Mouse (Mus musculus): ENCODE data around the gene Syt1. TPM values are rescaled to one million over a fixed set of nuclear protein-coding genes. Genes with fewer than 3 reads are reported as not detected.
A peak's percentile ranks its signal among the peaks of the same experiment; 100 is the strongest.

Syt1 gene
- polyA plus RNA-seq, 1 experiment from 2014 or later, result 0.29 TPM

DNA sequence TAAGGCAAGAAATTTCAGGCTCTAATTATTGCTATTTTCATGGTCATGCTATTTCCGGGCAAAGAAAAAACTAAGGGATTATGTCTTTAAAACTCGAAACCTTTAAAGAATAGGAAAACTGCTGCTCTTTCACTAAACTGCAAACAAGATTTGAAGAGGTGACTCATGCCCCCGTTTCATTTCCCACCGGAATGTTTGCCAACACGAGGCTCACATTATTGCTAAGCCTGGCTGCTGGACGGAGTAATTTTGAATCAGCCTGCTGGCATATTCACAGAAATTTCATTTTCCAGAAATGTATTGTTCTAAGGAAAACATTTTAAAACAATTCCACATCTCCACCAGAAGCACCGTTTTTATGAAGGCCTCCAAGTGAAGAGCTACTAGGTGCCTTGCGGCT, 379.9 kb downstream of the Syt1 start:
- Histone ChIP-seq H3K27me3 (replicated peaks) (no peaks in the 10 kb centered on the region), H3K36me3 (no peaks in the 10 kb centered on the region), H3K4me2 (no peak overlapping the region), H3K4me1 (no peaks in the 10 kb centered on the region), H3K27ac (no peak overlapping the region), H3K9ac (no peak overlapping the region), H3K9me3 (replicated peaks) (no peaks in the 10 kb centered on the region), H3K4me3 (no peak overlapping the region)
- 74% methylated on average over 8 of the region's 8 CpGs for WGBS (ENCODE audit: insufficient replicate concordance)
- ATAC-seq, result no peak

DNA sequence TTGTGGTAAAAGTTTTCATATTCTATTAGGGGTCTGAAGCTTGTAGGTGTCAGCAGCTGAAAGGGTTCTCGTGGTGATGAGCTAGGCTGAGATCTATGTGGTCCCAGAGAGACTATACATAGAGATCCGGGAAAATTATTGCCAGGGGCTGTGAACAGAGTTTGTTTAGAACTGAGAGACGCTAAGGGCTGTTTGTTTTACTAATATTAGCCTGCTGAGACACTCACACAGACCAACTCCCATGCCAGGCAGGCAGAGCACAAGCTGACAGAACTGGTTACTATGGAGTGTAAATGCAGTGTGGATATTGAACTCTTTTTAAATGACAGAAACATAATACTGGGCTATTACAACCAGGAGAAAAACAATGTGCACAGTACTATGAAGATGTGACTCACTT, 384.4 kb downstream of the Syt1 start:
- Histone ChIP-seq H3K4me1 (no peaks in the 10 kb centered on the region), H3K4me2 (no peak overlapping the region), H3K27ac (no peak overlapping the region), H3K4me3 (no peak overlapping the region), H3K36me3 (no peaks in the 10 kb centered on the region), H3K27me3 (replicated peaks) (no peaks in the 10 kb centered on the region), H3K9ac (no peak overlapping the region), H3K9me3 (replicated peaks) (no peaks in the 10 kb centered on the region)
- no peak for ATAC-seq
- 49% methylated on average over 3 of the region's 3 CpGs for WGBS (ENCODE audit: insufficient replicate concordance)

DNA sequence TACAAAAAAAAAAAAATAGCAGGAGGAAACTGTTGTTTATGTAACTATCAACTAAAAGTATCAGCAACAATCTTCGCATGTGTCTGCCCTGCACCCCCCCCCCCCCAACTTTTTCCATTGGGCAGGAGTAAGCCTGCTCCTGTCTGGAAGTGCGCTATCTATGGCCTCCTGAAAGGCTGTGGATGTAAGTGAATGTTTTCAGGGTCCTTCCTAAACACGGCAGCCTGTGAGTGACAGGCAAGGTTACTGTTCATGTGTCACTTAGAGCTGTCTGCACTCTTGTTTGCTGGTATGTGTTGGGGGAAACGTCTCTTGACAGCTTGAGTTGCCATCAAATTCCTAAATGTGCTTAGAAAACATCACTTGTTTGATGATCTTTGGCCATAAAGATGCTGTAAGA, 387.8 kb downstream of the Syt1 start:
- 52% methylated on average over 4 of the region's 4 CpGs for whole genome bisulfite sequencing (ENCODE audit: insufficient replicate concordance)
- no peaks in the 10 kb centered on the region for H3K36me3 ChIP-seq
- H3K27me3 ChIP-seq (replicated peaks), result no peaks in the 10 kb centered on the region
- H3K4me1 ChIP-seq, result no peaks in the 10 kb centered on the region
- no peak overlapping the region for H3K4me3 ChIP-seq
- no peak overlapping the region for H3K4me2 ChIP-seq
- H3K27ac ChIP-seq, result no peak overlapping the region
- H3K9me3 ChIP-seq (replicated peaks), result no peaks in the 10 kb centered on the region
- H3K9ac ChIP-seq, result no peak overlapping the region
- no peak for ATAC-seq

DNA sequence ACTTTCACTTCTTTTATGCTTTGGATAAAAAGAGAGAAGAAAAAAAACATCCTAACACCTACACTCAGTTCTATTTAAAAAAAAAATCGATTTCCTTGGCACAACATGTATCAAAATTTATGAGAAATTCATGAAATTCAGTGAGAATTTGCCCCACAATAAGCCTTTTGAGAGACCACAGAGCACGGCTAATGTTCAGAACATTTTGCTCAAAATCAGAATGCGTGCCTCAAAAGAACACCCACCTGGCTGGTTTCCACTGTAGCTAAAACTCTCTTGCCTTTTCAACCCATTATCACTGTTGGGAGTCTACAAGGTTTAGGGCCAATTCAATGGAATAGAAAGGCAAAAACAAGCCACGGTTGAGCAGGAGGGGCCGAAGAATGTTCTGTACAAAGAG, 390.9 kb downstream of the Syt1 start:
- Histone ChIP-seq H3K4me1 (no peaks in the 10 kb centered on the region), H3K4me2 (no peak overlapping the region), H3K4me3 (no peak overlapping the region), H3K9ac (no peak overlapping the region), H3K27me3 (replicated peaks) (no peaks in the 10 kb centered on the region), H3K27ac (no peak overlapping the region), H3K36me3 (no peaks in the 10 kb centered on the region), H3K9me3 (replicated peaks) (no peaks in the 10 kb centered on the region)
- ATAC-seq, result no peak
- 69% methylated on average over 5 of the region's 5 CpGs for WGBS (ENCODE audit: insufficient replicate concordance)

DNA sequence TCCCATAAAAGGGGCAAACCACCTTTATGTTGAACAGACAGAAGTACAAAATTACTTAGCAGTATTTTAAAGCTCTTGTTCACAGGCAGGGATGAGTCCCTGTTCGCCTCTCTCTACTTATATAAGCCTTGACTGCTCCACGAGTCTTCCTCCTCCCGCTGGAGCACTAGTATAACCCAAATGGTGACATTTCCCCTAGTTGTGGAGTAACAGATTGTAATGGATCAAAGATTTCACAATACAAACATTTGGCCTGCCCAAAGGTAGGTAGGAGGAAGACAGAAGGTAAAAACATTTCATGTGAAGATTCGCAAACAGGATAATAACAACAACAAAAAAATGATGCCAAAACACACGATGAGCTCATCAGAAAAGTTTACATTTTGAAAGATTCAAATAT, 391.6 kb downstream of the Syt1 start:
- 74% methylated on average over 5 of the region's 5 CpGs for WGBS (ENCODE audit: insufficient replicate concordance)
- no peaks in the 10 kb centered on the region for H3K9me3 ChIP-seq (replicated peaks)
- no peak overlapping the region for H3K4me2 ChIP-seq

DNA sequence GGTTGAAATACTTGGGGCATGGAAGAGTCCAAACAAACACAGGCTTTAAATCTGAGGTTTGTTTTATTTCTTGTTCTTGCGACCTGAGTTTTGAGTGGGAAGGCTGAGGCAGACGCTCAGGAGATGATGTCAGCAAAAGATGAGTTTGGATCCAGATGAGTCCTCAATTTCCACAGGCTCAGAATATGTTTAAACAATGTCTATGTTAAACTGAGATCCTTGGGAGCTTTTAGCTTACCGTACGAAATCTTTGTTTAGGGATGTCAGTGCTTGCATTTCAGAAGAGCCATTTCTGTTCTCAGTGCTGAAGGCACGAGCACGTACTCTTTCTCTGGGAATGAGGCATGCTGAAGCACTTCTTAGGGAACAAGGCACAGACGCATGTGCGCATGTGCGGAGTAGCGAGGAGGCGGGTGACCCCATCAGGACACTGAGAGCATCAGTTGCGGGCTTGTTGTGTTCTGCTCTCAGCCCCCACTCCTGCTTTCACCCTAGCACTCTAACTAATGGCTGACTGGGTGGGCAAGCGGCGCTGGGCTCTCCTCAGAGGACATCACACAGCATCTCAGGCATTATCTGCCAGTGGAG, 400.6 kb downstream of the Syt1 start:
- no peak overlapping the region for H3K4me2 ChIP-seq
- 70% methylated on average over 14 of the region's 14 CpGs for WGBS (ENCODE audit: insufficient replicate concordance)
- H3K27ac ChIP-seq, result no peak overlapping the region
- ATAC-seq, result no peak
- H3K36me3 ChIP-seq, result no peaks in the 10 kb centered on the region
- no peaks in the 10 kb centered on the region for H3K4me1 ChIP-seq
- H3K9ac ChIP-seq, result no peak overlapping the region
- no peaks in the 10 kb centered on the region for H3K9me3 ChIP-seq (replicated peaks)
- no peaks in the 10 kb centered on the region for H3K27me3 ChIP-seq (replicated peaks)
- no peak overlapping the region for H3K4me3 ChIP-seq

More for the DNA sequence above, 391.6 kb downstream of the Syt1 start:
- no peaks in the 10 kb centered on the region for H3K36me3 ChIP-seq
- H3K4me3 ChIP-seq, result no peak overlapping the region
- no peaks in the 10 kb centered on the region for H3K27me3 ChIP-seq (replicated peaks)
- no peak for ATAC-seq
- H3K4me1 ChIP-seq, result no peaks in the 10 kb centered on the region
- no peak overlapping the region for H3K9ac ChIP-seq
- no peak overlapping the region for H3K27ac ChIP-seq

DNA sequence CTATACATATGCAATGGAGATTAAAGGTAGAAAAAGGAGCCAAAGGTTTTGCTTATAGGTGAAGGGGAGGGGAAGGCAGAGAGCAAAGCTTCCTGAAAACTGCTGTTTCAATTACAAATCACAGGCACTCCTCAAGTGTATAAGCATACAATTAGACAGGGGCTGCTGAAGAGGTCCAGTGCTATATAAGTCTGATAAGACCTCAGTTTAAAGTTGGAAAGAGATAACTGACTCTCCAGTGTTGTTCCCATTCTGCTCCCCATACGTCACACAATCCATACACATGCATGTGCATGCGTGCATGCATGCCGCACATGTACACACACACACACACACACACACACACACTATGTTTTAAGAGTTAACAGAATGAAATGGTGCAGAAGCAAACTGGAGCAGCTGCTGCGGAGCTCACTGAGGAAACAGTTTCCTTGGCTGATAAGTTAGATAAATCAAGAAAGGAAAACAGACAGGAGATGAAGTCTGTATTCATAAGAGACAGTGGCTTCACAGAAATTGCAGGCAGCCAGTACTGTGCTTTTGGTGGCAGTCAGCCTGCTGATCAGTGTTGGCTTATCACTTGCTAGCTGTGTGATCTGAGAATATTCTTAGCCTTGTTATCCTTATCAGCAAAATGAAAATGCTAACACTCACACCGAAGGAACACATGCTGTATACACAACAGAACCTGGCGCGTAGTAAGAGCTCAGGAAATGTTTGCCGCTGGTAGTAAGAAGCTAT, 408.9 kb downstream of the Syt1 start:
- H3K27me3 ChIP-seq (replicated peaks), result no peaks in the 10 kb centered on the region
- no peak overlapping the region for H3K4me2 ChIP-seq
- ATAC-seq, result peak; percentile 79
- H3K9ac ChIP-seq, result no peak overlapping the region
- WGBS (ENCODE audit: insufficient replicate concordance), result 55% methylated on average over 8 of the region's 8 CpGs
- H3K4me1 ChIP-seq, result peaks cover 11% of the 10 kb centered on the region
- H3K27ac ChIP-seq, result no peak overlapping the region
- peaks cover 4% of the 10 kb centered on the region; the same call in 1 of the 2 replicates for H3K36me3 ChIP-seq
- peaks cover 12% of the 10 kb centered on the region for H3K9me3 ChIP-seq (replicated peaks)
- no peak overlapping the region for H3K4me3 ChIP-seq

DNA sequence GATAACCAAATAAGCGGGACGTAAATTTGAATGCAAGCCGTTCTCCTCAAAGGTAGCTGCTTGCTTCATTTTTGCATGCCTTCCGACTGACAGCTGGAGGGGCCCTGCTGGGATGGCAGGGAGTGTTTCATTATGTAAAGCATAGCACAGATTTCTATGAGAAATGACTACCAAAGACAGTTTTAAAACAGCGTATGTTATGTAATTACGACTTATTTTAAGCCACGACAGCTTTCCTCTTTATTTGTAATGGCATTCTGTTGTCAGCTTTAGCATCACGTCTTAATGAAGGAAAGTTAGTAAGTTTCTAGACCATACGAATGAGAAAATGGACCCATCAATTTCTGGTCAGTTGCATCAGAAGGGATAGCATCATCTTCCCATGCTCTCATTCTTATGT, 410.1 kb downstream of the Syt1 start:
- Histone ChIP-seq H3K9me3 (replicated peaks) (peaks cover 12% of the 10 kb centered on the region), H3K9ac (no peak overlapping the region), H3K4me2 (no peak overlapping the region), H3K4me3 (no peak overlapping the region), H3K27me3 (replicated peaks) (no peaks in the 10 kb centered on the region), H3K4me1 (peaks cover 23% of the 10 kb centered on the region), H3K27ac (no peak overlapping the region), H3K36me3 (peaks cover 4% of the 10 kb centered on the region; the same call in 1 of the 2 replicates)
- 81% methylated on average over 9 of the region's 9 CpGs for WGBS (ENCODE audit: insufficient replicate concordance)
- ATAC-seq, result no peak

DNA sequence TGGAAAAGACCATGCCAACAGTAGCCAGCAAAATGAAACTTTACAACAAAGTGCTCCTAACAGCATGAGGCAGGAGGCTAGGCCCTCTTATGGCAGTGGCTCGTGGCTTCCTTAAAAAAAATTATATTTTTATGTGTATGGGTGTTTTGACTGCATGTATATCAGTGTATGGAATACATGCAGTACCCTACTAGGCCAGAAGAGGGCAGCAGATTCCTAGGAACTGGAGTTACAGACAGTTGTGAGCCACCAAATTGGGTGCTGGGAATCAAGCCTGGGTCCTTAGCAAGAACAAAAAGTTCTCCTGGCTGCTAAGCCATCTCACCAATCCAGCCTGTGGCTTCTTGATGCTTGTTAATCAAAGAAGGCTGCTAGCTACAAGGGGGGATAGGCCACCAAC, 413.4 kb downstream of the Syt1 start:
- H3K27me3 ChIP-seq (replicated peaks), result no peaks in the 10 kb centered on the region
- no peak for ATAC-seq
- H3K4me2 ChIP-seq, result no peak overlapping the region
- no peak overlapping the region for H3K27ac ChIP-seq
- no peak overlapping the region for H3K4me3 ChIP-seq
- 73% methylated on average over 1 of the region's 1 CpGs for WGBS (ENCODE audit: insufficient replicate concordance)
- H3K9ac ChIP-seq, result no peak overlapping the region
- H3K36me3 ChIP-seq, result peaks cover 4% of the 10 kb centered on the region; the same call in 1 of the 2 replicates
- H3K9me3 ChIP-seq (replicated peaks), result peaks cover 12% of the 10 kb centered on the region
- H3K4me1 ChIP-seq, result peaks cover 31% of the 10 kb centered on the region

DNA sequence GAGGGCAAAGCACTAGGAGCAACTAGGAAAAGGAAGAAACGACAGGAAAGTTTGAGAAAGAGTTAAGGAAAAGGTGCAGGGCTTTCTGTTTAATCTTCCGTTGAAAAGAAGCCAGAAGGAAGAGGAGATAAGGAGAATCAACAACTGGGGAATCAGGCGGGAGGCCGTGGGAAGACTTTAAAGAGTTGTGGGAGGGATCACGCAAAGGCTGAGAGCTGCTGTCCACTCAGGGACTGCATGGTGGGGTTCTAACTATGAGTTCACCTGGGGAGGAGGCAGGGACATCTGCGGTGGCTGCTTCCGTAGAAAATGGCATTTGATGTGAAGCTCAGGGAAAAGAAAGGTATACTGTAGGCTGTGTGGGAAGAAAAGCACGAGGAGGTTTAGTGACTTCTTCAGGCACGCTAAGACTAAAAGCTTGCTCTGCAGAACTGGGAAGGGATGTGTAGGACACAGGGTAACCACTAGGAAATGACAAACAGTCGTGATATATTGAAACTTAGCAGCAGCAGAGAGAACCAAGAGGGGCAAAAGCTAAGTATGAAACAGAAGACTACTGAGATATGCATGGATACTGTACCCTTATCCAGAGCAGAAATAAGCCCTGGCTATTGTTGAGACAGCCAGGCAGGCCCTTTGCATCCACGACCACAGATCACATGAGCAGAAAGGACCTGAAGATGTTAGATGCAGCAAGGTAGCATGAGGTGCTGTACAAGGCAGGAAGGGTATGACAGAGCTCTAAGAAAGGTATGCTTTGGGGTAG, 414.4 kb downstream of the Syt1 start:
- Histone ChIP-seq H3K4me1 (peaks cover 22% of the 10 kb centered on the region), H3K9me3 (replicated peaks) (peaks cover 12% of the 10 kb centered on the region), H3K27ac (peak overlapping the region; percentile 71), H3K36me3 (peaks cover 4% of the 10 kb centered on the region; the same call in 1 of the 2 replicates), H3K27me3 (replicated peaks) (no peaks in the 10 kb centered on the region), H3K4me3 (peak overlapping the region; percentile 8; the same call in 1 of the 2 replicates), H3K4me2 (peak overlapping the region; percentile 58), H3K9ac (peak overlapping the region; percentile 58; the same call in 1 of the 2 replicates)
- ATAC-seq, result peak; percentile 87
- 17% methylated on average over 11 of the region's 11 CpGs for WGBS (ENCODE audit: insufficient replicate concordance)

DNA sequence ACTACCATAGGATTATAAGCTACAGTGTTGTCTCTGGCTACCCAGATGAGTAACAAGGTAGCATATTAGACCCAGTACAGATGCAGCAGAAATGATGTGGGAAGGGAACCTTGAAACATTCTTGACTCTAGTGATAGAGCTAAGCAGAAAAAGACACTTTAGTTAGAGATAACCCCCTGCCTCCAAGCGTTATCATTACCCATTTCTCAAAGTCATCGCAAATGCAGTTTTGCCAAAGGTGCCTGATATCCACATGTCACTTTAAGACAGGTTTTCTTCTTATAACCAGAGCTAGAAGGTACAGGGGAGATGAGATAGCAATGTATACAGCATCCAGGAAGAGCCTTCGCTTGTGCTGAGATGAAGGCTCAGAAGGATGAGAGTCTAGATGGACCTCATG, 421.4 kb downstream of the Syt1 start:
- Histone ChIP-seq H3K36me3 (no peaks in the 10 kb centered on the region), H3K9me3 (replicated peaks) (no peaks in the 10 kb centered on the region), H3K27ac (peak overlapping the region; percentile 74), H3K4me1 (peaks cover 42% of the 10 kb centered on the region), H3K27me3 (replicated peaks) (no peaks in the 10 kb centered on the region), H3K9ac (no peak overlapping the region), H3K4me3 (no peak overlapping the region), H3K4me2 (0 out of 2 replicates have a peak overlapping the region, but pooled peaks have one; percentile 4)
- peak; percentile 90 for ATAC-seq
- WGBS (ENCODE audit: insufficient replicate concordance), result 34% methylated on average over 3 of the region's 3 CpGs

DNA sequence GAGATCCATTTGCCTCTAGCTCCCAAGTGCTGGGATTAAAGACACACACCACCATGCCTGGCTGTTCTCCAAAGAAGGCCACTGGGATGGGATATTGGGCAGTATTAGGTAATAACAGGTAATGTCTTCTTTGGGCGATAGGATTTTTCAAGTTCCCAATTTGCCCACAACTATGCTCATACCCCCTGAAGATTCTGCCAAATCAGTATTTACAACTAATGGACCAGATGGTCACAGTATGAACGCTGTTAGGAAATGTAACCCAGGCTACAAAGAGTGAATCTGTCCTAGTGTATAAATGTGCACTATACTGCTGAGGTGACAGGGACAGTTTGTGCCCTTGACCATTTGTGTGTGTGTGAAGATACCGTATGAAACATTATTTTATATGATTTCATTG, 421.9 kb downstream of the Syt1 start:
- Histone ChIP-seq H3K27ac (peak overlapping the region; percentile 74), H3K4me2 (no peak overlapping the region), H3K36me3 (no peaks in the 10 kb centered on the region), H3K9me3 (replicated peaks) (no peaks in the 10 kb centered on the region), H3K4me3 (no peak overlapping the region), H3K27me3 (replicated peaks) (no peaks in the 10 kb centered on the region), H3K4me1 (peaks cover 44% of the 10 kb centered on the region), H3K9ac (no peak overlapping the region)
- peak; percentile 16; the same call in 1 of the 2 replicates for ATAC-seq
- WGBS (ENCODE audit: insufficient replicate concordance), result 80% methylated on average over 3 of the region's 3 CpGs

Measured in liver, embryonic 12.5 days (tissue).